Mouse (Mus musculus): Measurements from ENCODE around the gene Duoxa1. TPM values are rescaled to one million over a fixed set of nuclear protein-coding genes. Genes with fewer than 3 reads are reported as not detected.

Duoxa1 gene
- total and polyA plus RNA-seq, 2 experiments from 2014 or later: not detected

- Histone ChIP-seq H3K9ac (replicated peaks; ENCODE audit: low read depth, low read length) (no peak overlapping the region), H3K9me3 (replicated peaks; ENCODE audit: control insufficient read depth, low read length) (no peaks in the 10 kb centered on the region), H3K4me1 (ENCODE audit: control insufficient read depth, insufficient read depth) (peaks cover 7% of the 10 kb centered on the region), H3K27ac (ENCODE audit: low read depth) (no peak overlapping the region), H3K4me3 (ENCODE audit: low read depth, low read length) (no peak overlapping the region), H3K36me3 (replicated peaks; ENCODE audit: control insufficient read depth, insufficient read depth, low read length) (no peaks in the 10 kb centered on the region), H3K27me3 (ENCODE audit: control insufficient read depth, insufficient read depth, low read length) (peaks cover 76% of the 10 kb centered on the region), H3K4me2 (ENCODE audit: low read depth, low read length) (no peak overlapping the region)
- DNase-seq (ENCODE audit: low spot score) (no peak), ATAC-seq (ENCODE audit: insufficient read depth, low read depth) (no peak)
- TF ChIP-seq EP300 (IDR thresholded peaks at IDR 0.05; ENCODE audit: low read depth) (no peak), CTCF (IDR thresholded peaks at IDR 0.05; ENCODE audit: low read depth) (no peak)
- WGBS: 49% methylated on average over 2 of the region's 2 CpGs
Observed at GRCm38 (mm10) chr2:122311561-122311960, 2.0 kb downstream of the Duoxa1 start.

DNA sequence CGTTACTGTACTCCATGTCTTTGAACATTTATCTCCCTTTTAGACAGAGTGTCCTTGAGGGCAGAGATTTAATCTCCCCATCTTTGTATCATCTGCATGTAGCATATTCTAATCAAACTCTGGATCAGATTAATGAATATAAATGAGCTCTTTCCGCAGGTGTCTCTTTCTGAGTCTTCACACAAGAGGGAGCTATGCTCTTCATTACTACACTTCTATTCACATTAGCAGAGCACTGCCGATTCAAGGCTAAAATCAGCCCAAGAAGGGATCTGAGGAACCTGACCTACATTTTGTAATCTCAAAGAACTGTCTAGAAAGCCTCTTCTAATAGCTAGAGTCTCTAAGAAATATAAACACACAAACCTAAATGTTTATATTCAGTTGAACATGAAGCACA lies 3.9 kb downstream of the Duoxa1 start:
- Histone ChIP-seq H3K4me2 (ENCODE audit: low read depth, low read length) (no peak overlapping the region), H3K4me3 (ENCODE audit: low read depth, low read length) (no peak overlapping the region), H3K27me3 (ENCODE audit: control insufficient read depth, insufficient read depth, low read length) (peaks cover 81% of the 10 kb centered on the region), H3K36me3 (replicated peaks; ENCODE audit: control insufficient read depth, insufficient read depth, low read length) (no peaks in the 10 kb centered on the region), H3K4me1 (ENCODE audit: control insufficient read depth, insufficient read depth) (peaks cover 7% of the 10 kb centered on the region), H3K27ac (ENCODE audit: low read depth) (no peak overlapping the region), H3K9ac (replicated peaks; ENCODE audit: low read depth, low read length) (no peak overlapping the region), H3K9me3 (replicated peaks; ENCODE audit: control insufficient read depth, low read length) (no peaks in the 10 kb centered on the region)
- no peak for DNase-seq (ENCODE audit: low spot score)
- no peak for ATAC-seq (ENCODE audit: insufficient read depth, low read depth)
- WGBS: 36% methylated on average over 3 of the region's 3 CpGs
- TF ChIP-seq EP300 (IDR thresholded peaks at IDR 0.05; ENCODE audit: low read depth) (no peak), CTCF (IDR thresholded peaks at IDR 0.05; ENCODE audit: low read depth) (no peak)

DNA sequence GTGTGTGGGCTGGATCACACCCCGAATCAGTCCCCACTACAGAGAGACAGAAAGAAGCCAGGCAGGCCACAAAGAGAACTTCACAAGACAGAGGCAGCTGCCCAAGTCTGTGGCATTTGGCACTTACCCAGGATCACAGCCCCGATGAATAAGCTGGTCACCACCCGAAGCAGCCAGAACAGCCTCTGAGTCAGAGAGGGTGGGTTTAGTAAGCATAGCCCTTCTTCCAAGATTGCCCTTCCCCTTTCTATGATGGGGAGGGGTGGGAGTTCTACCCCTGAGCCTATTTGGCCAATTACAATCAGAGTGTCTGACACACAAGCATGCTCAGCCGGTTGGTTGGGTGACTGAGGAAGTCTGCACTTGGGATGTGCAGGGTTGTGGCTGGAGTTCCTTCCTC lies 7.3 kb downstream of the Duoxa1 start:
- ATAC-seq (ENCODE audit: insufficient read depth, low read depth) (no peak), DNase-seq (ENCODE audit: low spot score) (no peak)
- no peak overlapping the region for H3K4me2 ChIP-seq (ENCODE audit: low read depth, low read length)
- peaks cover 80% of the 10 kb centered on the region for H3K27me3 ChIP-seq (ENCODE audit: control insufficient read depth, insufficient read depth, low read length)
- WGBS: 22% methylated on average over 4 of the region's 4 CpGs
- H3K9ac ChIP-seq (replicated peaks; ENCODE audit: low read depth, low read length): no peak overlapping the region
- TF ChIP-seq CTCF (IDR thresholded peaks at IDR 0.05; ENCODE audit: low read depth) (no peak), EP300 (IDR thresholded peaks at IDR 0.05; ENCODE audit: low read depth) (no peak)
- no peak overlapping the region for H3K27ac ChIP-seq (ENCODE audit: low read depth)
- no peak overlapping the region for H3K4me3 ChIP-seq (ENCODE audit: low read depth, low read length)
- H3K4me1 ChIP-seq (ENCODE audit: control insufficient read depth, insufficient read depth): peaks cover 9% of the 10 kb centered on the region
- no peaks in the 10 kb centered on the region for H3K36me3 ChIP-seq (replicated peaks; ENCODE audit: control insufficient read depth, insufficient read depth, low read length)
- no peaks in the 10 kb centered on the region for H3K9me3 ChIP-seq (replicated peaks; ENCODE audit: control insufficient read depth, low read length)

DNA sequence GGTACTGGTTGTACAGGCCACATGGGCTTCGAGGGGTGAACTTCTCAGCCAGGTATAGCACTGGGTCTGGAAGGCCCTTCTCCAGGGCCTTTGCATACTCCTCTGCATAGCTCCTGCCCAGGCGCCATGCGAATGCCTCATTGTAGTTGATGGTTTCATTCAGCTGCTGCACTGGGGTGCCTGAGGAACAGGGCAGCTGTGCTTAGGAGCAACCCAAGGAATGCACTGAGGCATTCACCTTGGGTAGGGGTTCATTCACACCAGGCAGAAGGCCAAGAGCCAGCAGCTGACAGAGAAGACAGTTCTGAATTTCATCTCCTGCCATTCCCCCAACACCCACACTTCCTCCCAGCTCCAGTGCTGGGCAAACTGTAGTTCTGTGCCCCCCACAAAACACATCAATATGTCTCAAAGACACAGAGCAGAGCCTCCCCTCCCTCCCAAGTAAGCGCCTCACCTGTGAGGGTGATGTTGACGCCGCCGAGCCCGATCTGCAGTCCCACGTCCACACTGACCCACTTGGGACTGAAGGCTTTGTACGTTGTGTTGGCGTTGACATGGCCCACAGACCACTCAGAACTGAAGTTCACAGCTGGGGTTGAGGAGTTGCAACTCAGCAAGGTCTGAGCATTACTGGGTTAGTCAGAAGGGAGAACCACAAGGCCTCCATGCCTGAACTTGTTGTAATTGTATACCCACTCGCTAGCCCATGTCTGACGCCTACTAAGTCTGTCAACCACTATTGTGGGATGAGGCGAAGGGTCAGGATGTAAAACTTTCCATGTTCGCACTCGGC lies 8.2 kb downstream of the Duoxa1 start:
- Histone ChIP-seq H3K9ac (replicated peaks; ENCODE audit: low read depth, low read length) (no peak overlapping the region), H3K9me3 (replicated peaks; ENCODE audit: control insufficient read depth, low read length) (no peaks in the 10 kb centered on the region), H3K4me2 (ENCODE audit: low read depth, low read length) (no peak overlapping the region), H3K4me1 (ENCODE audit: control insufficient read depth, insufficient read depth) (peaks cover 14% of the 10 kb centered on the region), H3K27me3 (ENCODE audit: control insufficient read depth, insufficient read depth, low read length) (peaks cover 81% of the 10 kb centered on the region), H3K27ac (ENCODE audit: low read depth) (no peak overlapping the region), H3K36me3 (replicated peaks; ENCODE audit: control insufficient read depth, insufficient read depth, low read length) (no peaks in the 10 kb centered on the region), H3K4me3 (ENCODE audit: low read depth, low read length) (no peak overlapping the region)
- no peak for ATAC-seq (ENCODE audit: insufficient read depth, low read depth)
- no peak for DNase-seq (ENCODE audit: low spot score)
- 80% methylated on average over 16 of the region's 16 CpGs for WGBS
- no peak for TF ChIP-seq CTCF (IDR thresholded peaks at IDR 0.05; ENCODE audit: low read depth)
- no peak for TF ChIP-seq EP300 (IDR thresholded peaks at IDR 0.05; ENCODE audit: low read depth)

DNA sequence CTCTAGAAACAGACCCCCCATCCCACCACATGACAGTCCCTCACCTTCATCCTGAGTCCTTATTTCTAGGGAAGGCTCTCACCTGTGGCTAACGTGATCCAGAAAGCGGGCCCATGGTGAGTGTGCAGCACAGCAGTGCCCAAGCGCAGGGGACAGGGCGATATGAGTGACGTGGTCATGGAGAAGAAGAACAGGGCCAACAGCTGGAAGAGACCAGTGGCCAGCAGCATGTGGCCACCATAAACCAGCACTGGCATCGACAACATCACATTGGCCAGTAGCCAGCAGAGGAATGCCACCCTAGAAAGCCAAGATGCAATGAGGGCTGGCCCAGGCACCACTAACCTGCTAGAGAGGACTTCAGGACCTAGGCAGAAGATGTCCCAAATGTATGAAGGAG lies 9.0 kb downstream of the Duoxa1 start:
- WGBS: 87% methylated on average over 6 of the region's 6 CpGs
- TF ChIP-seq CTCF (IDR thresholded peaks at IDR 0.05; ENCODE audit: low read depth): no peak
- TF ChIP-seq EP300 (IDR thresholded peaks at IDR 0.05; ENCODE audit: low read depth): no peak
- H3K4me2 ChIP-seq (ENCODE audit: low read depth, low read length): no peak overlapping the region
- no peaks in the 10 kb centered on the region for H3K36me3 ChIP-seq (replicated peaks; ENCODE audit: control insufficient read depth, insufficient read depth, low read length)
- ATAC-seq (ENCODE audit: insufficient read depth, low read depth) (no peak), DNase-seq (ENCODE audit: low spot score) (no peak)
- no peak overlapping the region for H3K27ac ChIP-seq (ENCODE audit: low read depth)
- H3K4me3 ChIP-seq (ENCODE audit: low read depth, low read length): no peak overlapping the region
- peaks cover 88% of the 10 kb centered on the region for H3K27me3 ChIP-seq (ENCODE audit: control insufficient read depth, insufficient read depth, low read length)
- H3K9ac ChIP-seq (replicated peaks; ENCODE audit: low read depth, low read length): no peak overlapping the region
- peaks cover 14% of the 10 kb centered on the region for H3K4me1 ChIP-seq (ENCODE audit: control insufficient read depth, insufficient read depth)
- H3K9me3 ChIP-seq (replicated peaks; ENCODE audit: control insufficient read depth, low read length): no peaks in the 10 kb centered on the region
